Mouse (Mus musculus) ES-Bruce4 (cell line): ENCODE results near the gene Drg1. TPM values are rescaled to one million over a fixed set of nuclear protein-coding genes. Genes with fewer than 3 reads are reported as not detected.

Experiments used
- H3K27ac ChIP-seq: 2 replicates; pipeline ENCODE4 v1.5.1; 2012; ENCODE audit warnings: low read length, inconsistent platforms; ENCODE audit not compliant: insufficient read depth
- H3K27me3 ChIP-seq: 2 replicates; pipeline ENCODE4 v1.6.1; 2012; ENCODE audit warnings: mild to moderate bottlenecking, low read length, inconsistent platforms; ENCODE audit not compliant: control insufficient read depth, poor library complexity, insufficient read depth, severe bottlenecking
- H3K36me3 ChIP-seq: 2 replicates; pipeline ENCODE4 v1.6.1; 2012; ENCODE audit warnings: inconsistent platforms, mild to moderate bottlenecking, low read length, moderate library complexity; ENCODE audit not compliant: control insufficient read depth, poor library complexity, insufficient read depth, severe bottlenecking
- H3K4me1 ChIP-seq: one replicate; pipeline ENCODE4 v1.8.1; 2011; ENCODE audit warnings: low read length; ENCODE audit not compliant: control insufficient read depth, insufficient read depth
- H3K4me3 ChIP-seq: 2 replicates; pipeline ENCODE4 v1.5.1; 2011; ENCODE audit warnings: low read depth, mild to moderate bottlenecking, low read length
- H3K9ac ChIP-seq: 2 replicates; pipeline ENCODE4 v1.6.1; 2012; ENCODE audit warnings: low read depth, mild to moderate bottlenecking, inconsistent platforms; ENCODE audit not compliant: poor library complexity, severe bottlenecking
- H3K9me3 ChIP-seq: replicated peaks from 2 replicates; pipeline ENCODE4 v1.6.1; 2012; ENCODE audit warnings: mild to moderate bottlenecking, low read length, inconsistent platforms; ENCODE audit not compliant: control insufficient read depth, poor library complexity, insufficient read depth, severe bottlenecking
- CTCF ChIP-seq: IDR thresholded peaks from one replicate; pipeline ENCODE4 v1.8.1; 2011; ENCODE audit warnings: low read depth, low read length
- EP300 ChIP-seq: IDR thresholded peaks from 2 replicates; pipeline ENCODE4 v1.6.1; 2011; ENCODE audit warnings: low read depth, low read length; ENCODE audit not compliant: insufficient read depth
- POLR2A ChIP-seq: IDR thresholded peaks from one replicate; pipeline ENCODE4 v1.8.1; 2011; ENCODE audit warnings: low read length; ENCODE audit not compliant: insufficient read depth
- polyA plus RNA-seq: library from polyadenylated mRNA; stranded (reverse); fragments of >200 nt; gene quantifications from 2 replicates; pipeline ENCODE4 v1.2.4, GENCODE M21; 2011; ENCODE audit warnings: low read depth; ENCODE audit not compliant: missing spikeins, insufficient read depth, insufficient read length

Drg1 gene
- polyA plus RNA-seq, 1 experiment: 170 TPM

- Histone ChIP-seq H3K27me3 (no peaks in the 10 kb centered on the region), H3K9me3 (no peaks in the 10 kb centered on the region), H3K4me1 (no peaks in the 10 kb centered on the region), H3K27ac (no peak overlapping the region), H3K9ac (no peak overlapping the region), H3K4me3 (no peak overlapping the region), H3K36me3 (peaks cover 70% of the 10 kb centered on the region)
- TF ChIP-seq POLR2A (no peak), EP300 (no peak), CTCF (no peak)
Measured at GRCm38 (mm10) chr11:3227113-3227512, 39.1 kb downstream of the Drg1 start.

DNA sequence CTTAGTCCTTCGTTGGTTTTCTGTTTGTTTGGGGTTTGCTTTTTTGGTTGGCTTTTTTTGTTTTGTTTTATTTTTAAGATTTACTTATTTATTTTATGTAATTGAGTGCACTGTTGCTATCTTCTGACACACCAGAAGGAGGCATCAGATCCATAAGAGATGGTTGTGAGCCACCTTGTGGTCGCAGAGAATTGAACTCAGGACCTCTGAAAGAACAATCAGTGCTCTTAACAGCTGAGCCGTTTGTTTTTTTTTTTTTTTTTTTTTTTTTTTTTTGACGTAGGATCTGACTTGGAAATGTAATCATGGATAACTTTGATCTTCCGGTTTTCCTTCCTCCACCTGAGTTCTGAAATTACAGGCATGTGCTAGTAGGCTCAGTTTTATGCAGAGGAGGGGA is 43.1 kb downstream of the Drg1 start:
- Histone ChIP-seq H3K27me3 (no peaks in the 10 kb centered on the region), H3K9ac (no peak overlapping the region), H3K9me3 (no peaks in the 10 kb centered on the region), H3K4me3 (no peak overlapping the region), H3K27ac (no peak overlapping the region), H3K36me3 (peaks cover 59% of the 10 kb centered on the region), H3K4me1 (no peaks in the 10 kb centered on the region)
- TF ChIP-seq EP300: no peak
- no peak for TF ChIP-seq CTCF
- TF ChIP-seq POLR2A: no peak

GRCm38 (mm10) chr11:3212526-3212925 is 53.7 kb downstream of the Drg1 start:
- TF ChIP-seq CTCF (no peak), POLR2A (no peak), EP300 (no peak)

DNA sequence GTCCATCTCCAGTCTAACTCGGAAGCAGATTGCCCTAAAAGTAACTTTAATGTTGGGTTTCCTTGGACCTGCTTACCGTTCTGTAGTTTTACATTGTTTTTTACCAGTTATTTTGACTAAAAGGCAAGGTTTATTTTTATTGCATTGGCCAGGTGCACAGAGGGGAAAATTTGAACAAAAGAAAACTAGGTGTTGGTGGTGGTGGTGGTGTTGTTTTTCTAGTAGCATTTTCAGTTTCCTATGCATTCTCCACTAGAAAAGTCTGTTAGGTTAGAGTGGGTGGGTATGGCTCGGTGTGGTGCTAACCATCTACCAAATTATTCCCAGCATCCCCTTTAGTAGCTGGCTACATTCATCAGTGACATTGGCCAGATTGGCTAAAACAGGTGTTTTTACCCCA is 59.4 kb downstream of the Drg1 start:
- Histone ChIP-seq H3K36me3 (peaks cover 28% of the 10 kb centered on the region), H3K4me3 (no peak overlapping the region), H3K9ac (no peak overlapping the region), H3K9me3 (no peaks in the 10 kb centered on the region), H3K27me3 (no peaks in the 10 kb centered on the region), H3K4me1 (no peaks in the 10 kb centered on the region), H3K27ac (no peak overlapping the region)
- TF ChIP-seq CTCF (no peak), POLR2A (no peak), EP300 (no peak)

More at GRCm38 (mm10) chr11:3212526-3212925, 53.7 kb downstream of the Drg1 start:
- Histone ChIP-seq H3K36me3 (peaks cover 54% of the 10 kb centered on the region), H3K9me3 (no peaks in the 10 kb centered on the region), H3K4me1 (no peaks in the 10 kb centered on the region), H3K27me3 (no peaks in the 10 kb centered on the region), H3K27ac (no peak overlapping the region), H3K4me3 (no peak overlapping the region), H3K9ac (no peak overlapping the region)

- Histone ChIP-seq H3K36me3 (peaks cover 24% of the 10 kb centered on the region), H3K9ac (no peak overlapping the region), H3K4me3 (no peak overlapping the region), H3K9me3 (no peaks in the 10 kb centered on the region), H3K27me3 (no peaks in the 10 kb centered on the region), H3K4me1 (no peaks in the 10 kb centered on the region), H3K27ac (no peak overlapping the region)
- TF ChIP-seq POLR2A (no peak), CTCF (no peak)
Measured at GRCm38 (mm10) chr11:3205207-3205606, 61.0 kb downstream of the Drg1 start.

- TF ChIP-seq CTCF: no peak
- no peak for TF ChIP-seq POLR2A
- TF ChIP-seq EP300: no peak
- no peaks in the 10 kb centered on the region for H3K9me3 ChIP-seq
- H3K4me1 ChIP-seq: no peaks in the 10 kb centered on the region
- no peak overlapping the region for H3K27ac ChIP-seq
- no peak overlapping the region for H3K9ac ChIP-seq
- no peak overlapping the region for H3K4me3 ChIP-seq
- H3K27me3 ChIP-seq: no peaks in the 10 kb centered on the region
- peaks cover 19% of the 10 kb centered on the region for H3K36me3 ChIP-seq
Measured at GRCm38 (mm10) chr11:3203771-3204170, 62.4 kb downstream of the Drg1 start.
